Mouse (Mus musculus): Measurements from ENCODE around the gene Pgpep1l. TPM values are rescaled to one million over a fixed set of nuclear protein-coding genes. Genes with fewer than 3 reads are reported as not detected.

Pgpep1l gene
- polyA plus RNA-seq, 1 experiment from 2014 or later, result not detected

- ATAC-seq (replicated peaks; ENCODE audit: low FRiP score), result no peak
- no peak for DNase-seq (ENCODE audit: low spot score)
- Histone ChIP-seq H3K4me1 (replicated peaks; ENCODE audit: control insufficient read depth, insufficient read depth, low read length) (no peaks in the 10 kb centered on the region), H3K27me3 (replicated peaks; ENCODE audit: control insufficient read depth, insufficient read depth, low read length) (no peaks in the 10 kb centered on the region), H3K4me2 (no peak overlapping the region), H3K36me3 (ENCODE audit: control insufficient read depth, insufficient read depth, low read length) (peaks cover 48% of the 10 kb centered on the region), H3K9me3 (ENCODE audit: control insufficient read depth, low read length) (no peaks in the 10 kb centered on the region), H3K27ac (ENCODE audit: low read depth, low read length) (no peak overlapping the region), H3K4me3 (ENCODE audit: low read depth, low read length) (no peak overlapping the region), H3K9ac (ENCODE audit: low read depth, low read length) (no peak overlapping the region)
- WGBS, result 78% methylated on average over 6 of the region's 6 CpGs
Measured at GRCm38 (mm10) chr7:68209039-68209438, 55.0 kb downstream of the Pgpep1l start.

GRCm38 (mm10) chr7:68205776-68206427 lies 58.1 kb downstream of the Pgpep1l start:
- H3K36me3 ChIP-seq (ENCODE audit: control insufficient read depth, insufficient read depth, low read length), result peaks cover 49% of the 10 kb centered on the region
- no peaks in the 10 kb centered on the region for H3K4me1 ChIP-seq (replicated peaks; ENCODE audit: control insufficient read depth, insufficient read depth, low read length)
- no peaks in the 10 kb centered on the region for H3K27me3 ChIP-seq (replicated peaks; ENCODE audit: control insufficient read depth, insufficient read depth, low read length)
- DNase-seq (ENCODE audit: low spot score), result no peak
- no peak overlapping the region for H3K27ac ChIP-seq (ENCODE audit: low read depth, low read length)
- no peak overlapping the region for H3K4me2 ChIP-seq
- no peak overlapping the region for H3K4me3 ChIP-seq (ENCODE audit: low read depth, low read length)
- H3K9ac ChIP-seq (ENCODE audit: low read depth, low read length), result no peak overlapping the region
- no peak for ATAC-seq (replicated peaks; ENCODE audit: low FRiP score)
- 88% methylated on average over 8 of the region's 8 CpGs for WGBS
- H3K9me3 ChIP-seq (ENCODE audit: control insufficient read depth, low read length), result no peaks in the 10 kb centered on the region

- no peak overlapping the region for H3K4me3 ChIP-seq (ENCODE audit: low read depth, low read length)
- H3K4me2 ChIP-seq, result no peak overlapping the region
- H3K36me3 ChIP-seq (ENCODE audit: control insufficient read depth, insufficient read depth, low read length), result peaks cover 18% of the 10 kb centered on the region
- H3K27ac ChIP-seq (ENCODE audit: low read depth, low read length), result no peak overlapping the region
- H3K9ac ChIP-seq (ENCODE audit: low read depth, low read length), result no peak overlapping the region
- H3K27me3 ChIP-seq (replicated peaks; ENCODE audit: control insufficient read depth, insufficient read depth, low read length), result no peaks in the 10 kb centered on the region
- ATAC-seq (replicated peaks; ENCODE audit: low FRiP score), result no peak
- no peak for DNase-seq (ENCODE audit: low spot score)
- H3K4me1 ChIP-seq (replicated peaks; ENCODE audit: control insufficient read depth, insufficient read depth, low read length), result no peaks in the 10 kb centered on the region
- WGBS, result 88% methylated on average over 7 of the region's 7 CpGs
- no peaks in the 10 kb centered on the region for H3K9me3 ChIP-seq (ENCODE audit: control insufficient read depth, low read length)
Measured at GRCm38 (mm10) chr7:68199609-68200008, 64.4 kb downstream of the Pgpep1l start.

- no peak for ATAC-seq (replicated peaks; ENCODE audit: low FRiP score)
- DNase-seq (ENCODE audit: low spot score), result no peak
- Histone ChIP-seq H3K27me3 (replicated peaks; ENCODE audit: control insufficient read depth, insufficient read depth, low read length) (no peaks in the 10 kb centered on the region), H3K4me2 (no peak overlapping the region), H3K9ac (ENCODE audit: low read depth, low read length) (no peak overlapping the region), H3K9me3 (ENCODE audit: control insufficient read depth, low read length) (no peaks in the 10 kb centered on the region), H3K27ac (ENCODE audit: low read depth, low read length) (no peak overlapping the region), H3K4me3 (ENCODE audit: low read depth, low read length) (no peak overlapping the region), H3K36me3 (ENCODE audit: control insufficient read depth, insufficient read depth, low read length) (peaks cover 27% of the 10 kb centered on the region), H3K4me1 (replicated peaks; ENCODE audit: control insufficient read depth, insufficient read depth, low read length) (peaks cover 28% of the 10 kb centered on the region)
- WGBS, result 59% methylated on average over 15 of the region's 15 CpGs
Measured at GRCm38 (mm10) chr7:68193958-68194695, 69.9 kb downstream of the Pgpep1l start.

GRCm38 (mm10) chr7:68189691-68190456 lies 74.2 kb downstream of the Pgpep1l start:
- Histone ChIP-seq H3K36me3 (ENCODE audit: control insufficient read depth, insufficient read depth, low read length) (peaks cover 27% of the 10 kb centered on the region), H3K9ac (ENCODE audit: low read depth, low read length) (peak overlapping the region; percentile 56), H3K4me3 (ENCODE audit: low read depth, low read length) (peak overlapping the region; percentile 35), H3K27ac (ENCODE audit: low read depth, low read length) (peak overlapping the region; percentile 83), H3K9me3 (ENCODE audit: control insufficient read depth, low read length) (no peaks in the 10 kb centered on the region), H3K4me2 (peak overlapping the region; percentile 70), H3K4me1 (replicated peaks; ENCODE audit: control insufficient read depth, insufficient read depth, low read length) (peaks cover 41% of the 10 kb centered on the region), H3K27me3 (replicated peaks; ENCODE audit: control insufficient read depth, insufficient read depth, low read length) (no peaks in the 10 kb centered on the region)
- WGBS, result 48% methylated on average over 13 of the region's 13 CpGs
- peak; percentile 51 for DNase-seq (ENCODE audit: low spot score)
- ATAC-seq (replicated peaks; ENCODE audit: low FRiP score), result peak; percentile 31; the same call in 1 of the 2 replicates

- ATAC-seq (replicated peaks; ENCODE audit: low FRiP score), result peak; percentile 93
- Histone ChIP-seq H3K4me1 (replicated peaks; ENCODE audit: control insufficient read depth, insufficient read depth, low read length) (peaks cover 40% of the 10 kb centered on the region), H3K9me3 (ENCODE audit: control insufficient read depth, low read length) (no peaks in the 10 kb centered on the region), H3K4me2 (peak overlapping the region; percentile 70), H3K27ac (ENCODE audit: low read depth, low read length) (peak overlapping the region; percentile 83), H3K4me3 (ENCODE audit: low read depth, low read length) (peak overlapping the region; percentile 35), H3K27me3 (replicated peaks; ENCODE audit: control insufficient read depth, insufficient read depth, low read length) (no peaks in the 10 kb centered on the region), H3K9ac (ENCODE audit: low read depth, low read length) (peak overlapping the region; percentile 56), H3K36me3 (ENCODE audit: control insufficient read depth, insufficient read depth, low read length) (peaks cover 23% of the 10 kb centered on the region)
- DNase-seq (ENCODE audit: low spot score), result peak; percentile 54
- WGBS, result 16% methylated on average over 6 of the region's 6 CpGs
Measured at GRCm38 (mm10) chr7:68189211-68189610, 74.8 kb downstream of the Pgpep1l start.

Other genes with a start within 250 kb of the Pgpep1l start
- 0.26 and 0.29 TPM in 2 replicates for gene Fam169b, start 9.6 kb upstream of the Pgpep1l start, polyA plus RNA-seq (2014; fragmentation: Nextera tagmentation; extraction: Ambion mirVana)